ENCODE assay signal across 8 mouse cellular contexts in genomic region chr1:191907431-191907810, GRCm38 (mm10). TPM values are rescaled to one million over a fixed set of nuclear protein-coding genes. Genes with fewer than 3 reads are reported as not detected.
A peak's percentile ranks its signal among the peaks of the same experiment; 100 is the strongest.
DNase-seq lines count a peak whose midpoint lies in the region; ATAC-seq and TF ChIP-seq lines count a peak whose summit lies in the region.

No protein-coding gene starts in this region.

- dilution Hi-C loops in CH12.LX (cut with MboI; ENCODE audit: extremely low pct_ligation_motif_present, extremely low pct_unique_long_range_greater_than_20kb, low sequenced_read_pairs), result no loop called here

- peaks cover 10% of the 10 kb centered on the region for H3K27me3 ChIP-seq in CH12.LX (replicated peaks)
- no peaks in the 10 kb centered on the region for H3K27me3 ChIP-seq in forebrain, embryonic 11.5 days (ENCODE audit: control insufficient read depth, insufficient read depth, low read length)
- no peaks in the 10 kb centered on the region for H3K27me3 ChIP-seq in heart, embryonic 15.5 days
- 0 out of 2 replicates have a peak, but pooled peaks cover 3% of the 10 kb centered on the region for H3K27me3 ChIP-seq in liver, embryonic 13.5 days
- no peaks in the 10 kb centered on the region for H3K27me3 ChIP-seq in stomach, embryonic 14.5 days (ENCODE audit: control insufficient read depth, insufficient read depth, low read length)

- under 1% methylated on average over 43 of the region's 43 CpGs for whole genome bisulfite sequencing in forebrain, embryonic 11.5 days
- WGBS in heart, embryonic 15.5 days, result under 1% methylated on average over 42 of the region's 43 CpGs
- WGBS in liver, embryonic 13.5 days (ENCODE audit: insufficient replicate concordance), result under 1% methylated on average over 43 of the region's 43 CpGs
- WGBS in stomach, embryonic 14.5 days, result under 1% methylated on average over 43 of the region's 43 CpGs

- H3K9me3 ChIP-seq in CH12.LX (replicated peaks; ENCODE audit: low read length), result no peaks in the 10 kb centered on the region
- H3K9me3 ChIP-seq in forebrain, embryonic 11.5 days (ENCODE audit: control insufficient read depth, low read length), result no peaks in the 10 kb centered on the region
- no peaks in the 10 kb centered on the region for H3K9me3 ChIP-seq in heart, embryonic 15.5 days (replicated peaks)
- no peaks in the 10 kb centered on the region for H3K9me3 ChIP-seq in liver, embryonic 13.5 days (replicated peaks)
- H3K9me3 ChIP-seq in stomach, embryonic 14.5 days (ENCODE audit: control insufficient read depth, low read depth, low read length), result no peaks in the 10 kb centered on the region

- no peak for TF ChIP-seq EP300 in CH12.LX (IDR thresholded peaks at IDR 0.05; ENCODE audit: low read length)

- H3K4me2 ChIP-seq in CH12.LX (ENCODE audit: insufficient read depth, low read depth, poor library complexity, severe bottlenecking), result peak overlapping the region; percentile 42
- peak overlapping the region; percentile 89 for H3K4me2 ChIP-seq in forebrain, embryonic 11.5 days (ENCODE audit: low read depth, low read length, severe bottlenecking)
- H3K4me2 ChIP-seq in heart, embryonic 15.5 days, result peak overlapping the region; percentile 99
- H3K4me2 ChIP-seq in liver, embryonic 13.5 days, result peak overlapping the region; percentile 97
- peak overlapping the region; percentile 76 for H3K4me2 ChIP-seq in stomach, embryonic 14.5 days (replicated peaks; ENCODE audit: low read depth, low read length)

- H3K4me1 ChIP-seq in CH12.LX (ENCODE audit: control insufficient read depth in 1 of 2, insufficient read depth in 2 of 2), result peaks cover 12 to 49% of the 10 kb centered on the region in 2 experiments
- peaks cover 15% of the 10 kb centered on the region for H3K4me1 ChIP-seq in forebrain, embryonic 11.5 days (replicated peaks; ENCODE audit: control insufficient read depth, insufficient read depth, low read length)
- H3K4me1 ChIP-seq in heart, embryonic 15.5 days (replicated peaks), result peaks cover 44% of the 10 kb centered on the region
- peaks cover 58% of the 10 kb centered on the region for H3K4me1 ChIP-seq in liver, embryonic 13.5 days (replicated peaks)
- H3K4me1 ChIP-seq in stomach, embryonic 14.5 days (ENCODE audit: control insufficient read depth, insufficient read depth, low read length), result peaks cover 42% of the 10 kb centered on the region

- peak; percentile 49 for TF ChIP-seq RAD21 in CH12.LX (IDR thresholded peaks at IDR 0.05; ENCODE audit: low read depth, low read length)

- ATAC-seq in forebrain, embryonic 11.5 days (replicated peaks; ENCODE audit: low FRiP score), result peak; percentile 47
- ATAC-seq in heart, embryonic 15.5 days (replicated peaks; ENCODE audit: insufficient number of reproducible peaks, insufficient read depth, low FRiP score, low read depth), result peak; percentile 18; the same call in 1 of the 2 replicates
- ATAC-seq in liver, embryonic 13.5 days (ENCODE audit: low read depth), result peak; percentile 56
- ATAC-seq in stomach, embryonic 14.5 days (ENCODE audit: insufficient number of reproducible peaks, insufficient read depth, low FRiP score, low read depth), result peak; percentile 36; the same call in 1 of the 2 replicates

- peaks cover 10 to 21% of the 10 kb centered on the region in 2 experiments for H3K36me3 ChIP-seq in CH12.LX (replicated peaks in 1 of 2; ENCODE audit: control insufficient read depth in 1 of 2, insufficient read depth in 1 of 2, low read length in 1 of 2)
- peaks cover 6% of the 10 kb centered on the region; the same call in 1 of the 2 replicates for H3K36me3 ChIP-seq in forebrain, embryonic 11.5 days (ENCODE audit: control insufficient read depth, insufficient read depth, low read length)
- H3K36me3 ChIP-seq in heart, embryonic 15.5 days, result peaks cover 11% of the 10 kb centered on the region; the same call in 1 of the 2 replicates
- H3K36me3 ChIP-seq in liver, embryonic 13.5 days, result peaks cover 38% of the 10 kb centered on the region
- peaks cover 6% of the 10 kb centered on the region; the same call in 1 of the 2 replicates for H3K36me3 ChIP-seq in stomach, embryonic 14.5 days (ENCODE audit: control insufficient read depth, insufficient read depth, low read length)

- peak; percentile 24 to 81; a peak in 3 of 4 replicates for TF ChIP-seq CTCF in CH12.LX (conservative IDR thresholded peaks at IDR 0.05 in 1 of 2, IDR thresholded peaks at IDR 0.05 in 1 of 2; ENCODE audit: low read depth in 2 of 2, low read length in 2 of 2)

- in situ Hi-C loops in CH12.LX (cut with MboI; ENCODE audit: low pct_ligation_motif_present, low pct_unique_long_range_greater_than_20kb, low sequenced_read_pairs), result no loop called here

- no peak overlapping the region for H3K27ac ChIP-seq in CH12.LX (ENCODE audit: insufficient read depth, low read depth)
- H3K27ac ChIP-seq in forebrain, embryonic 11.5 days (ENCODE audit: low read depth, low read length), result no peak overlapping the region
- H3K27ac ChIP-seq in heart, embryonic 15.5 days, result peak overlapping the region; percentile 89
- peak overlapping the region; percentile 92 for H3K27ac ChIP-seq in liver, embryonic 13.5 days
- H3K27ac ChIP-seq in stomach, embryonic 14.5 days (ENCODE audit: low read length), result 0 out of 2 replicates have a peak overlapping the region, but pooled peaks have one; percentile 87

- H3K79me2 ChIP-seq in CH12.LX (replicated peaks; ENCODE audit: control insufficient read depth, extremely low read depth, insufficient read depth, poor library complexity, severe bottlenecking), result 0 out of 2 replicates have a peak, but pooled peaks cover 2% of the 10 kb centered on the region

- TF ChIP-seq POLR2A in CH12.LX (IDR thresholded peaks at IDR 0.05; ENCODE audit: low read depth, low read length), result no peak

- H3K9ac ChIP-seq in CH12.LX (ENCODE audit: insufficient read depth, low read depth), result peak overlapping the region; percentile 63
- H3K9ac ChIP-seq in forebrain, embryonic 11.5 days (ENCODE audit: low read length), result peak overlapping the region; percentile 79
- H3K9ac ChIP-seq in heart, embryonic 15.5 days, result peak overlapping the region; percentile 76
- H3K9ac ChIP-seq in liver, embryonic 13.5 days, result peak overlapping the region; percentile 98
- peak overlapping the region; percentile 64 for H3K9ac ChIP-seq in stomach, embryonic 14.5 days (replicated peaks; ENCODE audit: low read depth, low read length)

- peak; percentile 55 for DNase-seq in CH12.LX (ENCODE audit: extremely low read depth)
- DNase-seq in c-Kit-positive CD71-positive TER-119-negative erythroid progenitor cells, embryonic 14.5 days (ENCODE audit: low read depth), result peak; percentile 72
- DNase-seq in forebrain, embryonic 11.5 days (ENCODE audit: low spot score), result peak; percentile 90
- DNase-seq in kidney, postnatal 14 days, result peak; percentile 90
- DNase-seq in liver, embryonic 13.5 days, result peak; percentile 83
- DNase-seq in natural killer cell, adult 2 months (ENCODE audit: low spot score in 2 of 2), result peak; percentile 70 to 83

- H3K4me3 ChIP-seq in CH12.LX (replicated peaks in 1 of 3; ENCODE audit: low read depth in 2 of 3, low read length in 2 of 3, poor library complexity in 1 of 3), result peak overlapping the region; percentile 81 to 95 (median 85)
- peak overlapping the region; percentile 89 for H3K4me3 ChIP-seq in forebrain, embryonic 11.5 days (ENCODE audit: low read depth, low read length)
- H3K4me3 ChIP-seq in heart, embryonic 15.5 days, result peak overlapping the region; percentile 75
- H3K4me3 ChIP-seq in liver, embryonic 13.5 days (replicated peaks), result peak overlapping the region; percentile 98
- H3K4me3 ChIP-seq in stomach, embryonic 14.5 days (ENCODE audit: low read depth, low read length), result peak overlapping the region; percentile 69

TF ChIP-seq in CH12.LX, 34 proteins besides CTCF, POLR2A, EP300 and RAD21:
- TF ChIP-seq UBTF (IDR thresholded peaks at IDR 0.05; ENCODE audit: low read depth, low read length) (no peak), SIN3A (IDR thresholded peaks at IDR 0.05; ENCODE audit: low read length) (peak; percentile 49; the same call in 1 of the 2 replicates), NRF1 (IDR thresholded peaks at IDR 0.05; ENCODE audit: low read depth, low read length) (no peak), SMC3 (IDR thresholded peaks at IDR 0.05; ENCODE audit: low read depth, low read length) (peak; percentile 83), MXI1 (IDR thresholded peaks at IDR 0.05; ENCODE audit: low read depth, low read length) (peak; percentile 48; the same call in 1 of the 2 replicates), IRF4 (IDR thresholded peaks at IDR 0.05; ENCODE audit: low read depth, low read length) (peak; percentile 20; the same call in 1 of the 2 replicates), MAZ (IDR thresholded peaks at IDR 0.05; ENCODE audit: low read depth, low read length) (no peak), BHLHE40 (IDR thresholded peaks at IDR 0.05; ENCODE audit: low read depth, low read length) (peak; percentile 45; the same call in 1 of the 2 replicates), TCF12 (IDR thresholded peaks at IDR 0.05; ENCODE audit: low read depth, low read length) (peak; percentile 63)

RNA-seq across cellular contexts. Expression of gene Slc30a1, which starts 0.9 kb away (rescaled TPM):
- total RNA-seq in CH12.LX (2012; rRNA removed) (4.5 and 4.6 TPM in 2 replicates), CH12.LX (2014; rRNA removed) (8.9 and 9.4 TPM in 2 replicates)
- polyA plus RNA-seq in CH12.LX (2012; ENCODE audit: insufficient read length, low read depth), result 12.7 and 15.8 TPM in 2 replicates
- 2.2 and 2.7 TPM in 2 replicates for polyA plus RNA-seq in forebrain, embryonic 11.5 days (2014; fragmentation: Nextera tagmentation; extraction: Ambion mirVana)
- polyA plus RNA-seq in heart, embryonic 15.5 days (2015; fragmentation: Nextera tagmentation; extraction: Ambion mirVana), result 2.5 and 2.6 TPM in 2 replicates
- polyA plus RNA-seq in liver, embryonic 13.5 days (2015; fragmentation: Nextera tagmentation; extraction: Ambion mirVana), result 2.7 and 3.0 TPM in 2 replicates
- polyA plus RNA-seq in stomach, embryonic 14.5 days (2014; fragmentation: Nextera tagmentation; extraction: Ambion mirVana), result 1.5 and 1.7 TPM in 2 replicates

Comparison
In these comparisons a context has a peak if more than half of its experiments do, and no peak if none do; other contexts are left out.
1. H3K27ac ChIP-seq: peak in heart, embryonic 15.5 days (single experiment), liver, embryonic 13.5 days (single experiment) and stomach, embryonic 14.5 days (single experiment); none in CH12.LX (single experiment) and forebrain, embryonic 11.5 days (single experiment).
2. H3K4me2 ChIP-seq: peak in every context shown above with its lines; median percentile 99 in heart, embryonic 15.5 days; 97 in liver, embryonic 13.5 days; 89 in forebrain, embryonic 11.5 days; 76 in stomach, embryonic 14.5 days; 42 in CH12.LX.
3. Peak in every context shown above with its lines, with median percentiles within 50 percentile points of each other: DNase-seq, H3K4me3 ChIP-seq, H3K9ac ChIP-seq and ATAC-seq.